Mouse (Mus musculus) macrophage (primary cell): ENCODE data around the gene Zfp938. TPM values are rescaled to one million over a fixed set of nuclear protein-coding genes. Genes with fewer than 3 reads are reported as not detected.
A peak's percentile ranks its signal among the peaks of the same experiment; 100 is the strongest.

Experiments used
- H3K27ac ChIP-seq: fragments of 350-480 bp; formaldehyde crosslinking; 2 replicates; pipeline ENCODE4 v1.9.0; 2021
- H3K36me3 ChIP-seq: fragments of 350-480 bp; formaldehyde crosslinking; 2 replicates; pipeline ENCODE4 v1.9.0; 2021; ENCODE audit errors: inconsistent target
- H3K4me3 ChIP-seq: fragments of 350-480 bp; formaldehyde crosslinking; 2 replicates; pipeline ENCODE4 v1.9.0; 2021; ENCODE audit errors: inconsistent target
- H3K79me2 ChIP-seq: fragments of 350-480 bp; formaldehyde crosslinking; 2 replicates; pipeline ENCODE4 v1.9.0; 2021; ENCODE audit errors: inconsistent target
- WGBS: methylation state at CpG from one replicate; pipeline ENCODE4 v1.1.7; 2026; ENCODE audit warnings: inconsistent platforms; ENCODE audit not compliant: missing documents; 5-methylcytosine and 5-hydroxymethylcytosine counted together
- polyA plus RNA-seq: library from polyadenylated mRNA; stranded (reverse); fragments of 250-400 nt; gene quantifications from 3 replicates; pipeline ENCODE4 v1.2.4, GENCODE M21; 2018; ENCODE audit warnings: inconsistent platforms
- total RNA-seq, 78 experiments: library from RNA; depleted of rRNA; stranded (reverse); fragments of 250-400 nt; gene quantifications; 1 replicate in 9 of 78; 2 replicates in 24 of 78; 3 replicates in 43 of 78; 4 replicates in 2 of 78; pipeline ENCODE4 v1.2.4; 2018; ENCODE audit warnings: inconsistent platforms in 56 of 78

The Zfp938 gene
- total RNA-seq (2018; cell fraction: chromatin; rRNA removed): 10 to 100 TPM in 5 of 26 experiments, 1 to 10 TPM in 18, under 1 TPM in 3; 0.56 to 12.0 (median 4.4) TPM
- total RNA-seq (2018; cell fraction: cytosol; rRNA removed): 1 to 10 TPM; 1.5 to 5.4 (median 3.6) TPM
- 10 to 100 TPM in 6 of 26 experiments, 1 to 10 TPM in 17, under 1 TPM in 3; 0.64 to 18.2 (median 3.9) TPM for total RNA-seq (2018; cell fraction: nucleus; rRNA removed)
- polyA plus RNA-seq: 3.5 to 5.7 TPM (median 4.6 TPM) in 3 replicates

DNA sequence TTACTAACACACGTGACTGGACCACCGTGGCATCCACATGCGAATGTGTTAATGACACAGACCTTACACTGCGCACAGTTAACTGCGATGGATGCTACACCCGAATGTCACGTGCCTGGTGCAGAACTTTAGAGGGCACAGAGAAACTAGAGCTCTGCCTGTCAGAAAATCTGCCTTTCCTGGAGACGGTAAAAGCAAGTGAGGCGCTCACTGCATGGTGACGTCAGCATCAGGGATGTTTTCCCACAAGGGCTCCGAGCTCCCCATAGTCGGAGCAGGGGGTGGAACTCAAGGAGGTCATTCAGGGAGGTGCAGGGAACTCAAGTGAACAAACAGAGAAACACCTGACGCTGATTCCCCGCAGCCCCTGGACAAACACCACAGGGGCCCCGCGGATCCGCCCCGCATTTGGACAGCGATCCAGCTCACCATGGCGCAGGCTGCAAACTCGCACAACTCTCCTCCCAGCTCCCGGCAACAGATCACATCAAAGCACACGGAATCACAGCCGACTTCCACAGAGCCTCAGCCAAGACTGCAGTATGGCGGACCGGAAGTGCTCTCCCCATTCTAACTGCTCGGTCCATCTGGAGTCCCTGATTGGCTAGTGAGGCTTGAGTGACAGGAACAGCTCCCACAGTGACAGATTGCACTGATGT is at the start of gene Zfp938:
Gene Zfp938, minus strand, starts transcription at position 539 of the 659 bp plus-strand sequence.
- H3K4me3 ChIP-seq: peak within 1 kb of the TSS; percentile 91
- H3K79me2 ChIP-seq: peaks cover 36% of the 10 kb centered on the region
- no peaks in the 10 kb centered on the region for H3K36me3 ChIP-seq
- peak within 1 kb of the TSS; percentile 39 for H3K27ac ChIP-seq
- 6% methylated on average over 27 of the region's 27 CpGs for WGBS

DNA sequence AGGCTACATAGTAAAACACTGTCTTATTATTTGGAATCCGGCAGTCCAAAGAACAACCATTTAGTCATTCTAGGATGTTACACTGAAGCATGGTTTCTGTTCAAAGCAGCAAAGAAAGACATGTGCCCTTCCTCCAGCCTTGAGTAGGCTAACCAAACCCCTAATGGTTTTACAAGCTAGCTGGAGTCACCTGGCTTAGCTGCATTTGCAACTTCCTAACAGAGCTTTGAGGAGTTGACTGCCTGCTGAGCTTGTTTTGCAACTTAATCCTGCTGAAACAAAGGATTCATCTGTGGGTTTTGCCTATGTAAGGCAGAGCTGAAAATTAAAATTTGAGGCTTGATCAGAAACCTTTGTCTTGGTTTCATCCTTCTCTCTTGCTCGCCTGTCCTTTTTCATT is 16.3 kb upstream of the Zfp938 start:
- Histone ChIP-seq H3K4me3 (no peak overlapping the region), H3K36me3 (no peaks in the 10 kb centered on the region), H3K27ac (no peak overlapping the region), H3K79me2 (no peaks in the 10 kb centered on the region)
- 90% methylated on average over 2 of the region's 2 CpGs for WGBS

DNA sequence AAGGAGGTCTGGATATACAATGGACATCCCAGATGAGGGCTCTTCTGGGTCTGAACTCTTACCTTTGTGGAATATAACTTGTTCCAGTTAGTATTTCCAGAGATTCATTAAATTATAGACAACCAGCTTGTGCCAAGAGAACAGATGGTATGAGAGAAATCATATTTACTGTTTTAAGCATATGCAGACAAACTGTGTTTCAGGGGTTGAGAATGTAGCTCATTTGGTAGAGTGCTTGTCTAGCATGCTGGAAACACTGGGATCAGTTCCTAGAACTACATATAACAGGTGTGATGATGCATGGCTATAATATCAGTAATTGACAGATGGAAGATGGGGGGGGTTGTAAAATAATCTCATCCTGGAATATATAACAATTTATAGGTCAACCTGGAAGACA is 3.9 kb upstream of the Zfp938 start:
- no peak overlapping the region for H3K4me3 ChIP-seq
- H3K36me3 ChIP-seq: no peaks in the 10 kb centered on the region
- H3K27ac ChIP-seq: no peak overlapping the region
- 0 out of 2 replicates have a peak, but pooled peaks cover under 1% of the 10 kb centered on the region for H3K79me2 ChIP-seq

DNA sequence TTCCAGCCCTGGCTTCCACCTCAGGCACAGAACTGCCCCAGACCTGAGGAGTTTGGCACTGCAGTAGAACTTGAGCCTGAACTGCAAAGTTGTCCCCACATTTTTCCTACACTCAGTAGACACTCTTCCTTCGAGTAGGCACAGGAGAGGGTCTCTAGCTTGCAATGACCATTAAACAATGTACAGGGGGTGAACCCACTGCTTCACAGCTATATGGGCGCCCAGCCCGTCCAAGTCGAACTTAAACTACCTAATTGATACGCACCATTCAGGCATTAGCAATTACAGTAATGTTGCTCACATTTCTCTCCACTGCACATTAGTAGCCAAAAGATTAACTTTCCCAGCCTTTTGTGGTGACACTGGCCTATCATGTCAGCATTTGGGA is 315 bp upstream of the Zfp938 start:
- peak overlapping the region; percentile 91 for H3K4me3 ChIP-seq
- H3K36me3 ChIP-seq: no peaks in the 10 kb centered on the region
- peaks cover 36% of the 10 kb centered on the region for H3K79me2 ChIP-seq
- H3K27ac ChIP-seq: no peak overlapping the region
- 74% methylated on average over 5 of the region's 5 CpGs for WGBS

DNA sequence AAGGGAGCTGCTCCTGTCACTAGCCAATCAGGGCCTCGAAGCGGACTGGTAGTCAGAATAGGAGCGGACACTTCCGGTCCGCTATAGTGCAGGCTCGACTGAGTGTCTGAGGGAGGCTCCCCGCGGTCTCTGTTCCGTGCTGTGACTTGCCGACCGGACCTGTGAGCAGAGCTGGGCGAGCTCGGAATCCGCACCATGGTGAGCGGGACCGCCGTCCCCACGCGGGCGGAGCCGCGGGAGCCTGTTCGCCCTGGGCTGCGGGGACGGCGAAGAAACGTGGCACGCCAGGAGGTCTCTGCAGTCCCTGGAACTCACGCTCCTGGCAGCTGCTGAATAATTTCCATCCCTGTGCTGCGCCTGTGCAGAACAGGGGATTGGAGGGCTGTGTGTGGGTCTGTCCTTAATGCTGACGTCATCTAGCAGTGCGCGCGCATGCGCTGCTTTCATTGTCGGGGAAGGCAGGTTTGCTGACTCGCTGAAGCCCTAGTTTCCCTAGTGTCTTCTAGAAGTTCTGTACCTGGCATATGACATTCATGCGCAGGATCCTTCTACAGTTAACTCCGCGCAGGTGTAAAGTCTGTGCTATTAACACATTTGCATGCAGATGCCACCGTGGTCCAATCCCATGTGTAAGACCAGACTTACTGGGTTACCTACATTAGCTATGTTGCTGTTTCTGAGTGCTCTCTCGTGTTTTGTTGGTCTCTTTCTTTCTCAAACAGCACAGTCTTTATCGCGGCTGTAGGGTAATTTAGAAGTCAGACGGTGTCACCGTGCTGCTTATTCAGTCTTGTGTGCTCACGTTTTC is 62.6 kb downstream of the Zfp938 start:
- Histone ChIP-seq H3K4me3 (peak overlapping the region; percentile 34), H3K36me3 (no peaks in the 10 kb centered on the region), H3K79me2 (no peaks in the 10 kb centered on the region), H3K27ac (no peak overlapping the region)
- WGBS: 6% methylated on average over 47 of the region's 47 CpGs

Other genes starting within 250 kb of the Zfp938 start
- 2.8 to 3.9 TPM (median 3.2 TPM) in 3 replicates for gene Zfp873, start 193.2 kb downstream of the Zfp938 start, polyA plus RNA-seq
- 0.35 to 0.70 TPM (median 0.36 TPM) in 3 replicates for gene BC024063, start 157.9 kb downstream of the Zfp938 start, polyA plus RNA-seq
- 1.6 to 3.3 TPM (median 3.0 TPM) in 3 replicates for gene AU041133, start 113.3 kb downstream of the Zfp938 start, polyA plus RNA-seq
- gene 4932415D10Rik, start 75.3 kb upstream of the Zfp938 start, polyA plus RNA-seq: not detected in 3 replicates
- 1.2 to 2.6 TPM (median 2.2 TPM) in 3 replicates for gene Gm4924, start 113.0 kb upstream of the Zfp938 start, polyA plus RNA-seq